Mouse (Mus musculus) neural tube, embryonic 14.5 days (tissue): Measurements from ENCODE around the gene Myo3b. TPM values are rescaled to one million over a fixed set of nuclear protein-coding genes. Genes with fewer than 3 reads are reported as not detected.

ENCODE experiments used
- ATAC-seq: fragments of 200-750 bp; cut with Nextera tagmentation; 2 replicates; pipeline ENCODE4 v1.8.0; 2017; ENCODE audit warnings: low read depth, mild to moderate bottlenecking, moderate TSS enrichment, moderate library complexity
- H3K27ac ChIP-seq: fragments of 300-500 bp; sonication (generic); 2 replicates; pipeline ENCODE4 v1.5.1; 2014; ENCODE audit warnings: low read depth, mild to moderate bottlenecking, control low read depth, low read length, moderate library complexity, mixed read lengths
- H3K27me3 ChIP-seq: fragments of 300-500 bp; sonication (generic); 2 replicates; pipeline ENCODE4 v1.6.1; 2014; ENCODE audit warnings: low read length; ENCODE audit not compliant: control insufficient read depth, insufficient read depth
- H3K36me3 ChIP-seq: fragments of 300-500 bp; sonication (generic); 2 replicates; pipeline ENCODE4 v1.6.1; 2014; ENCODE audit warnings: low read length, mixed read lengths; ENCODE audit not compliant: control insufficient read depth, insufficient read depth
- H3K4me1 ChIP-seq: fragments of 300-500 bp; sonication (generic); 2 replicates; pipeline ENCODE4 v1.6.1; 2014; ENCODE audit warnings: low read length; ENCODE audit not compliant: control insufficient read depth, insufficient read depth
- H3K4me2 ChIP-seq: fragments of 300-500 bp; sonication (generic); 2 replicates; pipeline ENCODE4 v1.6.1; 2014; ENCODE audit warnings: mild to moderate bottlenecking, low read depth, low read length, control low read depth
- H3K4me3 ChIP-seq: fragments of 300-500 bp; sonication (generic); 2 replicates; pipeline ENCODE4 v1.5.1; 2014; ENCODE audit warnings: low read depth, low read length, control low read depth, mixed read lengths
- H3K9ac ChIP-seq: fragments of 300-500 bp; sonication (generic); replicated peaks from 2 replicates; pipeline ENCODE4 v1.6.1; 2014; ENCODE audit warnings: low read depth, mild to moderate bottlenecking, control low read depth, low read length, mixed read lengths
- H3K9me3 ChIP-seq: fragments of 300-500 bp; sonication (generic); 2 replicates; pipeline ENCODE4 v1.6.1; 2016; ENCODE audit warnings: low read length; ENCODE audit not compliant: control insufficient read depth
- WGBS: fragments of 180-500 bp; shearing (Covaris S2); extraction: QIAGEN DNeasy Blood & Tissue Kit; methylation state at CpG from one replicate; pipeline ENCODE4 v1.1.7; 2014; 5-methylcytosine and 5-hydroxymethylcytosine counted together
- polyA plus RNA-seq: library from polyadenylated mRNA; unstranded; fragments of >200 nt; fragmentation: Nextera tagmentation; extraction: Ambion mirVana; gene quantifications from 2 replicates; pipeline ENCODE4 v1.2.1, GENCODE M21; 2014

The Myo3b gene
- polyA plus RNA-seq, 1 experiment from 2014 or later = 0.21 TPM

GRCm38 (mm10) chr2:70187040-70187439 is 148.1 kb downstream of the Myo3b start:
- H3K36me3 ChIP-seq = no peaks in the 10 kb centered on the region
- 80% methylated on average over 6 of the region's 6 CpGs for WGBS
- H3K4me1 ChIP-seq = no peaks in the 10 kb centered on the region
- H3K4me3 ChIP-seq = no peak overlapping the region
- no peak overlapping the region for H3K9ac ChIP-seq
- H3K27me3 ChIP-seq = no peaks in the 10 kb centered on the region
- no peak overlapping the region for H3K4me2 ChIP-seq
- no peak for ATAC-seq
- no peak overlapping the region for H3K27ac ChIP-seq
- no peaks in the 10 kb centered on the region for H3K9me3 ChIP-seq

DNA sequence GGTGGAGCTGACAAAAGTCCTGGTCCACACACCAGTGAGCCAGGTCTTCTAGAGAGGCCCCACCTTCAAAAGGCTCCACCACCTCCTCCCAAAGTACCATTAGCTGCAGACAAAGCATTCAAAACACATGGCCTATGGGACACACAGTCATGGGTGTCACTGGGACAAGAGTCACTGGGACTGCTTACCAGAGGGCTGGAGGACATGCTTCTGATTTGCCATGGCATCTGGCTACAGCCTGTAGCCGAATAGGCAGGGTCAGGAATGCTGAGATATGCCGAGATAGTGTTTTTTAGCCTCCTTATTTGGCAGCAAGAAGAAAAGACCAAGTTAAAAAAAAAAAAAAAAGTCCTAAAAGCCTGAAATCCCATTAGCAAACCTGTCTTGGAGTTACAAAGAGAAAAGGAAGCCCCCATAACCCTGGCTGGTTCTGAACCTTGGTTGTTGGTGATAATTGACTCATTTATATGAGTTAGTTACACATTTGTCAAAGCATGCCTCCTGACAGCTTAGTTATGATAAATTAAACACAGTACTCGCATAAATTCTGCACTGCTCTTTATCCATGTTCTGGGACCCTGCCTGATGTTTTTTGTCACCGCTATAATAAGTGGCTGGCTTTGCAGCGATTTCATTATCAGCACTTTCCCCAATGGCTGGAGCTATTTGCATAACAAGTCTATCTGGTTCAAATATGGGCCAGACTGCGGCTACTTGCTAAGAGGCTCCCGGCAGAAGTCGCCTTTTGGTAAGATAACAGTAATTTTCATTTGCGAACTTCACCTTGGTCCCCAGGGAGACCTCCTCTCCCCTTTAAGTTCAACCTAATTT is 156.7 kb downstream of the Myo3b start:
- Histone ChIP-seq H3K27me3 (no peaks in the 10 kb centered on the region), H3K9ac (no peak overlapping the region), H3K4me1 (no peaks in the 10 kb centered on the region), H3K4me3 (no peak overlapping the region), H3K36me3 (no peaks in the 10 kb centered on the region), H3K9me3 (no peaks in the 10 kb centered on the region), H3K4me2 (no peak overlapping the region), H3K27ac (no peak overlapping the region)
- 57% methylated on average over 9 of the region's 9 CpGs for WGBS
- no peak for ATAC-seq

DNA sequence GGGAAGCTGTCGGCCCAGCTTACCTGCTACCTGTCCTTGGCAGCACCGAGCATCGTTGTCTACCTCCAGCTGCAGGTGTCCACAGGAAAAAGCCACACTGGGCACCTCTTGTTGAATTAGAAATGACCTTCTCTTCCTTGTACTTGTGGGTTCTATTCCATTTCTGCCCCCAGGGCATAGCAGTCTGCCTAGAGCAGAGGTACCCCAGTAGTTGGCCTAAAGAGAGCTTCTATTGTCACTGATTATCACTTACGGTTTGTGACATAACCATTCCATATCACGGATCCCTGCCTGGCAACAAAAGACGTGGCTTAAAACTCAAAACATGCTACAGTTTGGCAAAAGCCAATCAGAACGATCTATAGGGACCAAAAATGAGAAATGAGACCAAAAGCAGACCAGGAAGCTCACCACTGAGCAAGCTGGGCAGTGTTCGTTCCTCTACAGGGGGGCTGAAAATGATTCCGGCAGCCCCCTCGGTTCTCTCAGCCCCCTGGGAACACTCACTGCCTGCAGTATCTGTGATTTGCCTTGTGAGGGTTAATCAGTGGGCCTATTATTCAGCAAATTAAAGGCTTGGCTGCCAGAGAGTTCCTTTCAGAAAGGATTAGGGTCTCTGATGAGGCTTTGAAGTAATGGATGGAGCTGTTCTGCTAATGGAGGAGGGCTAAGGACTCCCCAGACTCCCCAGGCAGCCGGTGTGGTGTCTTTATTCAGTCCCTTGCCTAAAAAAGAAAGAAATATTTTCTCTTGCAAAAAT is 163.1 kb downstream of the Myo3b start:
- WGBS = 13% methylated on average over 11 of the region's 11 CpGs
- H3K27me3 ChIP-seq = no peaks in the 10 kb centered on the region

GRCm38 (mm10) chr2:70202578-70203167 is 163.7 kb downstream of the Myo3b start:
- Histone ChIP-seq H3K4me1 (peaks cover 18% of the 10 kb centered on the region), H3K4me3 (no peak overlapping the region), H3K9me3 (no peaks in the 10 kb centered on the region), H3K9ac (no peak overlapping the region), H3K27ac (peak overlapping the region; percentile 44; the same call in 1 of the 2 replicates), H3K4me2 (0 out of 2 replicates have a peak overlapping the region, but pooled peaks have one; percentile 4), H3K27me3 (no peaks in the 10 kb centered on the region), H3K36me3 (no peaks in the 10 kb centered on the region)
- 10% methylated on average over 8 of the region's 8 CpGs for WGBS
- ATAC-seq = peak; percentile 49; the same call in 1 of the 2 replicates

More for the DNA sequence above, 163.1 kb downstream of the Myo3b start:
- H3K9ac ChIP-seq = no peak overlapping the region
- H3K9me3 ChIP-seq = no peaks in the 10 kb centered on the region
- peak overlapping the region; percentile 4; the same call in 1 of the 2 replicates for H3K4me2 ChIP-seq
- peak; percentile 59; the same call in 1 of the 2 replicates for ATAC-seq
- H3K4me1 ChIP-seq = peaks cover 18% of the 10 kb centered on the region
- H3K27ac ChIP-seq = no peak overlapping the region; the same call in 1 of the 2 replicates
- no peak overlapping the region for H3K4me3 ChIP-seq
- H3K36me3 ChIP-seq = no peaks in the 10 kb centered on the region

DNA sequence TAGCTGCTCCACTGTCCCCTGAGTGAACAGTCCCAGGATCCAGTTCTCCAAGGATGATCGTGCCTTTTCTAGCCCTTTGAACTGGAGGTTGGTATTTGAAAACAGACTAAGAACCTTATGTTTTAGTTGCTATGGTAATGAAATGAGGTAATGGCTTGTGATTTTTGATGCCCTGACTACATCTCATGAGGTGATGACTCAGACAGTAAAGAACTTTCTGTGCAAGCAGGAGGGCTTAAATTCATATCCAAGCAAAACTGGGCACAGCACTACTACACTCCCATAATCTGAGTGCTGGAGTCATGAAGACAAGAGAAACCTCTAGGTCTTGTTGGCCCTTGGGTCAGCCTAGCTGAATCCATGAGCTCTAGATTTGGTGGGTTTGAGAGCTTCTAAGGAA is 169.5 kb downstream of the Myo3b start:
- Histone ChIP-seq H3K27ac (no peak overlapping the region), H3K4me1 (no peaks in the 10 kb centered on the region), H3K36me3 (no peaks in the 10 kb centered on the region), H3K9me3 (no peaks in the 10 kb centered on the region), H3K9ac (no peak overlapping the region), H3K4me3 (no peak overlapping the region), H3K27me3 (no peaks in the 10 kb centered on the region), H3K4me2 (no peak overlapping the region)
- ATAC-seq = no peak
- 83% methylated on average over 1 of the region's 1 CpGs for WGBS

DNA sequence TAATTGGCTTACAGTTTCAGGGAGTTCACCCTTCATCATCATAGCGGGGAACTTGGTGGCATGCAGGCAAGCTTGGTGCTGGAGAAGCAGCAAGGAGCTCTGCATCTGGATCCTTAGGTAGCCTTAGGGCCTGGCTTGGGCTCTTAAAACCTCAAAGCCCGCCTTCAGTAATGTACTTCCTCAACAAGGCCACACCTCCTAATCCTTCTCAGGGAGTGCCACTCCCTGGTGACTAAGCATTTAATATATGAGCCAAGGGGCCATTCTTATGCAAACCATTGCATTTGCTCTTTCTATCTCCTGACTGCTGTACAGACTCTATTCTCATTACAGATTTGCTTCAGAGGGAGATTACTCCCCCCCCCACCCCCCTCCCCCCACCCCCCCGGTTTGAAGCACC is 170.9 kb downstream of the Myo3b start:
- H3K27me3 ChIP-seq = no peaks in the 10 kb centered on the region
- no peak overlapping the region for H3K27ac ChIP-seq
- H3K9me3 ChIP-seq = no peaks in the 10 kb centered on the region
- no peak overlapping the region for H3K4me2 ChIP-seq
- WGBS = 80% methylated on average over 3 of the region's 3 CpGs
- no peak overlapping the region for H3K9ac ChIP-seq
- H3K4me3 ChIP-seq = no peak overlapping the region
- H3K4me1 ChIP-seq = peaks cover 3% of the 10 kb centered on the region; the same call in 1 of the 2 replicates
- no peak for ATAC-seq
- H3K36me3 ChIP-seq = no peaks in the 10 kb centered on the region

DNA sequence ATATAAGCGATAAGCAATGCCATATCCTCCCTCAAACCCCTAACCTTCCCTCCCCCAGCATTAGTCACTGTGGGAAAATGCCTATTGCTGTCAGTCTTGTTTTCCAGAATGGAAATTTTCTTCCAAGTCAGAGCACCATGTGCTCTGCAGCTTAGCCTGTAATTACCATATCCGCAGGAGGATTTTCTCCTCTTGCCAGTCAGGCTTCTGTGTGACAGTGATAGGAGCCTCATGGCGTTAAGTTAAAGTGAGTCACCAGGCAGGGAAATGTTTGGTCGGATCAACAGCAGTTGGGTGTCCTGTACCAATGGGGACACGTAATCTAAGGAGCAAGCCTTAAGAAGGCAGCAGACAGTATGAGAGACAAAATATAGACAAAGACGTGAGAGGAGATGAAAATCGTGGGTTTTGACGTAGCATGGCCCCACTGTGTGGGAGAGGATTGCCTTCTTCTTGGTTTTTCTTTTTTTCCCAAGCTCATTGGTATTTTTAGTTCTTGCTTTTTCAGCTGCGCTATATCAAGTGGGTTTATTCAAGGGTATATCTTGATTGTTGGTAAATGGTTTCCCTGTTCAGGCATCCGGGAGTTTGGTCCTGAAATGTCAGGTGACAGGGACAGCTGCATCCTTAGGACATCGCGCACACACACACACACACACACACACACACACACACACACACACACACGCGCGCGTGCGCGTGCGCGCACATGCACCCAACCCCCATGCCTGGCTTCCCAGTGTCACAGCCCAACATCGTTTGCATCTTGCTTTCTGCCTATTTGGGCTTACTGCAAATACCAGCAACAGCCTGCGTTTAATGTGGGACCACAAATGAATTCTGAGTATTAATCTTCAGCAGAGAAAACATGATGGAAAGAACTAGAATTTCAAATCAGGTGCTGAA is 171.8 kb downstream of the Myo3b start:
- Histone ChIP-seq H3K9ac (no peak overlapping the region), H3K4me3 (no peak overlapping the region), H3K4me2 (no peak overlapping the region), H3K36me3 (no peaks in the 10 kb centered on the region), H3K27ac (no peak overlapping the region), H3K4me1 (peaks cover 4% of the 10 kb centered on the region; the same call in 1 of the 2 replicates), H3K27me3 (no peaks in the 10 kb centered on the region), H3K9me3 (no peaks in the 10 kb centered on the region)
- no peak for ATAC-seq
- WGBS = 85% methylated on average over 22 of the region's 22 CpGs

DNA sequence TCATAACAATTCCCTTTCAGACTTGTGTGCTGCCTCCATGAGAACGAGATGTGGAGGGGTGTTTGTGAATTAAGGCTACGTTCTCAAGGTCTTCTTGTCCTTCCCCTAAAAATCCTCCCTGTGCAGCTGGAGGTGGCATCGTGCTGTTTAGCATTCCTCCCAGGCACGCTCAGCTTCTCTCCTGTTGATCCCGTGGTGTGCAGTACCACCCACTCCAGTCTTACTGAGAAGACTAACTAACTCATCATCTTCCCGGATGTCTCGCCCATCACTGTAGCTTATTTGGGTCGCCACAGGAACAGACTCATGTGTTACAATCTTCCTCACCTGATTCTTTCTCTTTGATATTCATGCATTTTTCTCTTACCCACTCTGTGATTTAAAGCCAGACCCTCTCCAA is 175.5 kb downstream of the Myo3b start:
- H3K9ac ChIP-seq = no peak overlapping the region
- 77% methylated on average over 8 of the region's 8 CpGs for WGBS

More for the DNA sequence above, 175.5 kb downstream of the Myo3b start:
- no peaks in the 10 kb centered on the region for H3K27me3 ChIP-seq
- peaks cover 4% of the 10 kb centered on the region; the same call in 1 of the 2 replicates for H3K4me1 ChIP-seq
- ATAC-seq = no peak
- no peak overlapping the region for H3K4me2 ChIP-seq
- H3K4me3 ChIP-seq = no peak overlapping the region
- H3K27ac ChIP-seq = no peak overlapping the region
- H3K36me3 ChIP-seq = no peaks in the 10 kb centered on the region
- no peaks in the 10 kb centered on the region for H3K9me3 ChIP-seq
